Mouse (Mus musculus) embryonic facial prominence, embryonic 11.5 days (tissue): ENCODE measurements around the gene Polr3gl. TPM values are rescaled to one million over a fixed set of nuclear protein-coding genes. Genes with fewer than 3 reads are reported as not detected.
A peak's percentile ranks its signal among the peaks of the same experiment; 100 is the strongest.

Experiments used
- ATAC-seq: fragments of 200-750 bp; cut with Nextera tagmentation; replicated peaks from 2 replicates; pipeline ENCODE4 v1.8.0; 2017; ENCODE audit warnings: low read depth; ENCODE audit not compliant: insufficient number of reproducible peaks, low FRiP score, low TSS enrichment
- DNase-seq: peaks from one replicate; pipeline ENCODE4 v3.0.0-alpha.2; 2015; ENCODE audit warnings: low spot score
- H3K27ac ChIP-seq: fragments of 300-500 bp; sonication (generic); replicated peaks from 2 replicates; pipeline ENCODE4 v1.5.1; 2014; ENCODE audit warnings: mild to moderate bottlenecking, low read depth, low read length, control low read depth
- H3K27me3 ChIP-seq: fragments of 300-500 bp; sonication (generic); 2 replicates; pipeline ENCODE4 v1.6.1; 2014; ENCODE audit warnings: mild to moderate bottlenecking, low read length, moderate library complexity, mixed read lengths; ENCODE audit not compliant: control insufficient read depth, insufficient read depth
- H3K36me3 ChIP-seq: fragments of 300-500 bp; sonication (generic); replicated peaks from 2 replicates; pipeline ENCODE4 v1.6.1; 2014; ENCODE audit warnings: low read depth, mild to moderate bottlenecking, low read length, moderate library complexity, mixed read lengths; ENCODE audit not compliant: control insufficient read depth, insufficient read depth
- H3K4me1 ChIP-seq: fragments of 300-500 bp; sonication (generic); 2 replicates; pipeline ENCODE4 v1.6.1; 2014; ENCODE audit warnings: low read length, mixed read lengths; ENCODE audit not compliant: control insufficient read depth, insufficient read depth
- H3K4me2 ChIP-seq: fragments of 300-500 bp; sonication (generic); 2 replicates; pipeline ENCODE4 v1.6.1; 2014; ENCODE audit warnings: low read depth, mild to moderate bottlenecking, control low read depth, low read length, moderate library complexity
- H3K4me3 ChIP-seq: fragments of 300-500 bp; sonication (generic); 2 replicates; pipeline ENCODE4 v1.5.1; 2014; ENCODE audit warnings: low read depth, low read length, control low read depth
- H3K9ac ChIP-seq: fragments of 300-500 bp; sonication (generic); replicated peaks from 2 replicates; pipeline ENCODE4 v1.6.1; 2014; ENCODE audit warnings: mild to moderate bottlenecking, control low read depth, low read length
- H3K9me3 ChIP-seq: fragments of 300-500 bp; sonication (generic); replicated peaks from 2 replicates; pipeline ENCODE4 v1.6.1; 2016; ENCODE audit warnings: mild to moderate bottlenecking, low read length, inconsistent platforms, mixed read lengths; ENCODE audit not compliant: control insufficient read depth
- WGBS: fragments of 180-500 bp; shearing (Covaris S2); extraction: QIAGEN DNeasy Blood & Tissue Kit; methylation state at CpG from one replicate; pipeline ENCODE4 v1.1.7; 2014; 5-methylcytosine and 5-hydroxymethylcytosine counted together
- polyA plus RNA-seq: library from polyadenylated mRNA; unstranded; fragments of >200 nt; fragmentation: Nextera tagmentation; extraction: Ambion mirVana; gene quantifications from 2 replicates; pipeline ENCODE4 v1.2.1, GENCODE M21; 2014

Gene Polr3gl
- polyA plus RNA-seq, 1 experiment from 2014 or later = 14.2 TPM

- no peak for ATAC-seq
- no peaks in the 10 kb centered on the region for H3K9me3 ChIP-seq
These were observed 12.8 kb downstream of the Polr3gl start for GRCm38 (mm10) chr3:96581141-96581540.

DNA sequence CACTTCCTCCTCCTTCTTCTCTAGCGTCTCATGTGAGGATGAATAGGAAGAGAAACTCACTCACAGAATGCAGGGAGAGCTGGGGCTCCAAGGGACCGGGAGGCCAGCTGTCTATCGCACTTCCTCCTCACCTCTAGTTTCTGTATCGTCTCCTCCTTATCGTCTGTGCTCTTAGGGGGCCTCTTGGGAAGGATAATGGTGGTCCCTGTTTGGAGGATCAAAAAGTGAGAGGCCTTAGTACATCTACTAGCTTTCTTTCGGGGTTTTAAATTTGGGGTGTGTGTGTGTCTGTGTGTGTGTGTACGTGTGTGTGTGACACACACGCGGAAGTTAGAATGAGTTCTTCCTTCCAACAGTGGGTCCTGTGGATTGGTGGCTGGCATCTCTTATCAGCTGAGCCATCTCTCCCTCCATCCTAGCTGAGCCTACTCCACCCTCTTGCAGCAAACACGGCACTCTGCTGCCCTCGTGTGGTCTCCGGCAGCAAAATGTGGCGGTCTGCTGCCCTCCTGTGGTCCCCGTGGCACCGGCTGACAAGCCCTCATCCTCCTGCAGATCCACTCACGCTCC, 14.0 kb downstream of the Polr3gl start:
- Histone ChIP-seq H3K4me2 (peak overlapping the region; percentile 50), H3K4me3 (peak overlapping the region; percentile 21), H3K27ac (no peak overlapping the region), H3K27me3 (no peaks in the 10 kb centered on the region), H3K9ac (peak overlapping the region; percentile 53; the same call in 1 of the 2 replicates), H3K9me3 (no peaks in the 10 kb centered on the region), H3K36me3 (no peaks in the 10 kb centered on the region), H3K4me1 (no peaks in the 10 kb centered on the region; the same call in 1 of the 2 replicates)
- ATAC-seq (peak; percentile 40; the same call in 1 of the 2 replicates), DNase-seq (peak; percentile 94)
- WGBS = 13% methylated on average over 16 of the region's 16 CpGs

More at GRCm38 (mm10) chr3:96581141-96581540, 12.8 kb downstream of the Polr3gl start:
- no peak overlapping the region for H3K4me3 ChIP-seq
- H3K4me1 ChIP-seq = no peaks in the 10 kb centered on the region; the same call in 1 of the 2 replicates
- no peak overlapping the region for H3K4me2 ChIP-seq
- H3K9ac ChIP-seq = no peak overlapping the region
- no peaks in the 10 kb centered on the region for H3K36me3 ChIP-seq
- WGBS = 37% methylated on average over 6 of the region's 6 CpGs
- H3K27ac ChIP-seq = no peak overlapping the region
- DNase-seq = no peak
- H3K27me3 ChIP-seq = no peaks in the 10 kb centered on the region

DNA sequence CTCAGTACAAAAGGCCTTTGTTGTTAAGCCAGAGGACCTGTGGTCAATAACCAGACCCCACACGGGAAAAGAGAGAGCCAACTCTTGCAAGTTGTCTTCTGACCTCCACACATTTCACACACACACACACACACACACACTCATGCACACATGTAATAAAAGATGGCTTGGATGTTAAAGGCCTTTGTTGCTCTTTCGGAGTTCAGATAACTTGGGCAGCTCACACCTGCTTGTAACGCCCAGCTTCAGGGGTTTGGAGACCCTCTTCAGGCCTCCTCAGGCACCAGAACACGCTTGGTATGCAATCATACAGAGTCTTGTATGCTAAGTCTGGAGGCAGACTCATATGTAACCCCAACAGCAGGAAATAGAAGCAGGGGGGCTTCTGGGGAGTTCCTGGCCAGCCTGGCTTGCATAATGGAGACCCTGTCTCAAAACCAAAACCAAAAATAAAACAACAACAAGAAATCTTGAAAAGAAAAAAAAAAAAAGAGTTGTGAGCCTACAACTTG, 14.7 kb downstream of the Polr3gl start:
- no peak overlapping the region for H3K4me3 ChIP-seq
- H3K36me3 ChIP-seq = no peaks in the 10 kb centered on the region
- WGBS = 70% methylated on average over 4 of the region's 4 CpGs
- no peak for DNase-seq
- H3K9me3 ChIP-seq = no peaks in the 10 kb centered on the region
- H3K9ac ChIP-seq = no peak overlapping the region
- no peaks in the 10 kb centered on the region for H3K27me3 ChIP-seq
- no peak for ATAC-seq
- no peak overlapping the region for H3K4me2 ChIP-seq
- H3K27ac ChIP-seq = no peak overlapping the region
- H3K4me1 ChIP-seq = no peaks in the 10 kb centered on the region; the same call in 1 of the 2 replicates

- DNase-seq (no peak), ATAC-seq (no peak)
- Histone ChIP-seq H3K36me3 (no peaks in the 10 kb centered on the region), H3K27me3 (no peaks in the 10 kb centered on the region), H3K4me3 (no peak overlapping the region), H3K27ac (no peak overlapping the region), H3K9me3 (no peaks in the 10 kb centered on the region), H3K4me1 (no peaks in the 10 kb centered on the region; the same call in 1 of the 2 replicates), H3K9ac (no peak overlapping the region), H3K4me2 (no peak overlapping the region)
- 84% methylated on average over 12 of the region's 12 CpGs for WGBS
These were observed 15.3 kb downstream of the Polr3gl start for GRCm38 (mm10) chr3:96578561-96579238.

DNA sequence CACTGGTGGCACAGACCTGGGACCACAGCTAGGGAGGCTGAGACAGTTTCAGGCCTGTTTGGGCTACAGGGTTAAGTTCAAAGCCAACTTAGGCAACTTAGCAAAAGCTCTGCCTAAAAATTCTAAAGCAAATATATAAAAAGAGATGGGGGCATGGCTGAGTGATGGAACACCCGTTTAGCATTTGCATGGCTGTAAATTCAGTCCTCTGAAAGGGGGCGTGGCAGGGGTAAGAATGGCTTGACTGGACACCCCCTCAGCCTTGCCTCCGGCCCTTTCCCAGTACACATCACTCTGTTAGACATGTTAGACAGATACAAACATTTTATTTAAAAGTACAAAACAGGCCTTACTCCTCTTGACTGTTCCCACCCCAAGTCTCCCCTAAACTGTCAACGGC, 16.4 kb downstream of the Polr3gl start:
- Histone ChIP-seq H3K4me2 (no peak overlapping the region), H3K9ac (no peak overlapping the region), H3K27me3 (no peaks in the 10 kb centered on the region), H3K4me3 (no peak overlapping the region), H3K27ac (peak overlapping the region; percentile 63), H3K36me3 (no peaks in the 10 kb centered on the region), H3K4me1 (no peaks in the 10 kb centered on the region; the same call in 1 of the 2 replicates), H3K9me3 (no peaks in the 10 kb centered on the region)
- ATAC-seq (no peak), DNase-seq (no peak)
- WGBS = 83% methylated on average over 4 of the region's 4 CpGs

DNA sequence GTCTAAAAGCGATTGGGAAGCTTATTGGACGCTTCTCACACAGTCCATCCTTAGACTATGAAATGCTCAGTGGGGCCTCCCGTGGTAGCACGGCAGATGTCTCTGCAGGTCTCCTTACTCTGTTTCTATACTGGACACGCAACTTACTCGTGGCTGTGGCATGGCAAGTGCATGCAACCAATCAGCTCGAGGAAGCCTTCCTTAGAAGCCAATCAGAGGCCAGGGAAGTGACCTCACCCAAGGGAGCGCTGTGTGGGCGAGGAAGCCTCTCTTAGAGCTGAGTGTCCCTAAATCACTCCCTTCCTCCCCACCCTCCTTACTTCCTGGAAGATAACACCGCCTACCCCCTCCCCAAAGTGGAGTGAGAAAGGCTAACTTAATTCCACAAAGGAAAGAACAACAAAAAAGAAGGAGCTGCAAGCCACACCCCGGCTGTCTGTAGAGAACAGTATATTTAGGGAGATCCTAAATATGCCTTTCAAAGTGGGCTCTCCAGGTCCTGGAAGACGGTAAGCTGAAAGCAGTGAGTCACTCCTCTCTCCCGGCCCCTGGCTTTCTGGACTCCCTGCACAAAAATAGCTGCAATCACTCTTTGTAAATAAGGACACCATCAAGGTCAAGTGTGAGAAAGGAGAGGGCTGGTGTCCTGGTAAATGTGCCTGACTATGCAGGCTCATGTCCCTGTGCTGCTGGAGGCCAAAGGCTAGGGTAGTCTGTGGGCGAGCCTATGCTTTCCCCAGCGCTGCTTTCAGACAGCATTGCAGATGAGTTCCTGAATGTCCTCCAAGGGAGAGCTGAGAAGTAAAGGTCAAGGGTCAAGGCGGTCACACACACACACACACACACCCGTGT, 17.1 kb downstream of the Polr3gl start, which contains the start of gene Gm16253:
Gene Gm16253, plus strand, starts transcription at position 295 of the 852 bp plus-strand sequence.
- no peaks in the 10 kb centered on the region for H3K27me3 ChIP-seq
- H3K4me3 ChIP-seq = no peak within 1 kb of the TSS
- peak within 1 kb of the TSS; percentile 5; the same call in 1 of the 2 replicates for H3K4me2 ChIP-seq
- peak within 1 kb of the TSS; percentile 37 for H3K9ac ChIP-seq
- H3K9me3 ChIP-seq = no peaks in the 10 kb centered on the region
- DNase-seq (peak; percentile 87), ATAC-seq (peak; percentile 77)
- H3K36me3 ChIP-seq = no peaks in the 10 kb centered on the region
- 28% methylated on average over 17 of the region's 17 CpGs for WGBS
- H3K27ac ChIP-seq = peak within 1 kb of the TSS; percentile 63
- H3K4me1 ChIP-seq = no peaks in the 10 kb centered on the region; the same call in 1 of the 2 replicates

DNA sequence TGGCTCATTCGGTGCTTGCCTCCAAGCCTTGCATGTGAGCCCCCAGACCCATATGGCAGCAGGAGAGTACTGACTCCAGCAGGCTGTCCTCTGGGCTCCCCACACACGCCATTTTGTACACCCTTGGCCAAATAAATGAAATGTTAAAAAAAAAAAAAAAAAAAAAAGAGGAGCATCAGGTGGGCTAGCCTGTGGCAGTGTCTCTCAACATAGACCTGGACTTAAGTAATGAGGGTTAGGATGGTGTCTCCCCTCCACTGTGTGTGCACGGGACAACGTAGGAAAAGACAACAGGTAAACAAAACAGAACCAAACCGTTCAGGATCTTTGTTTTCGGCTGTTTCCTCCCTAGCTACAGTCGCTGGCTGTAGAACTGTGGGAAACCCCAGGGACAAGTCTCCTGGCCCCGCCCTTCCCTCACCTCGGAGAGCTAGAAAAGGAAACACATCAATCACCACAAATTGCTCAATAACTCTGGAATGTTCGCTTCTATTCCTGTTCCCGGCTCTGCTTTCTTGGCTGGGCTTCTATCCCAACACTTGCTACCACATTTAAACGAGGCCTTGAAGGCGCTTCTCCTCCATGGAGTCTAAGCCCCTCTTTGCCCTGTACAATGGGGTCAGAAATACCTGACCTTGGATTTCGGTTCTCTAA, 17.8 kb downstream of the Polr3gl start:
- Histone ChIP-seq H3K4me2 (no peak overlapping the region), H3K36me3 (no peaks in the 10 kb centered on the region), H3K4me1 (no peaks in the 10 kb centered on the region; the same call in 1 of the 2 replicates), H3K9me3 (no peaks in the 10 kb centered on the region), H3K4me3 (no peak overlapping the region), H3K27me3 (no peaks in the 10 kb centered on the region), H3K27ac (no peak overlapping the region), H3K9ac (no peak overlapping the region)
- DNase-seq = no peak
- no peak; the same call in 1 of the 2 replicates for ATAC-seq
- WGBS = 55% methylated on average over 14 of the region's 14 CpGs
